Mouse (Mus musculus): Measurements from ENCODE around the gene Fgfr1op. TPM values are rescaled to one million over a fixed set of nuclear protein-coding genes. Genes with fewer than 3 reads are reported as not detected.

Fgfr1op gene
- polyA plus RNA-seq, 1 experiment from 2014 or later, result 45.9 TPM

GRCm38 (mm10) chr17:8240517-8240916, 75.2 kb downstream of the Fgfr1op start:
- Histone ChIP-seq H3K27me3 (ENCODE audit: control insufficient read depth, insufficient read depth, low read length) (no peaks in the 10 kb centered on the region), H3K4me2 (replicated peaks; ENCODE audit: low read depth, low read length) (no peak overlapping the region), H3K9me3 (ENCODE audit: control insufficient read depth, low read length) (no peaks in the 10 kb centered on the region), H3K27ac (ENCODE audit: low read depth, low read length) (no peak overlapping the region), H3K36me3 (ENCODE audit: control insufficient read depth, insufficient read depth, low read length) (no peaks in the 10 kb centered on the region), H3K4me3 (ENCODE audit: low read depth, low read length) (no peak overlapping the region), H3K9ac (ENCODE audit: low read depth, low read length) (no peak overlapping the region), H3K4me1 (replicated peaks; ENCODE audit: control insufficient read depth, insufficient read depth, low read length) (no peaks in the 10 kb centered on the region; the same call in 1 of the 2 replicates)
- ATAC-seq (ENCODE audit: low FRiP score) (no peak), DNase-seq (ENCODE audit: low spot score) (no peak)
- WGBS, result 80% methylated on average over 4 of the region's 4 CpGs

- H3K27me3 ChIP-seq (ENCODE audit: control insufficient read depth, insufficient read depth, low read length), result no peaks in the 10 kb centered on the region
- no peak overlapping the region for H3K9ac ChIP-seq (ENCODE audit: low read depth, low read length)
- H3K4me1 ChIP-seq (replicated peaks; ENCODE audit: control insufficient read depth, insufficient read depth, low read length), result no peaks in the 10 kb centered on the region; the same call in 1 of the 2 replicates
- no peak overlapping the region for H3K27ac ChIP-seq (ENCODE audit: low read depth, low read length)
- DNase-seq (ENCODE audit: low spot score) (no peak), ATAC-seq (ENCODE audit: low FRiP score) (no peak)
- H3K4me3 ChIP-seq (ENCODE audit: low read depth, low read length), result no peak overlapping the region
- H3K36me3 ChIP-seq (ENCODE audit: control insufficient read depth, insufficient read depth, low read length), result no peaks in the 10 kb centered on the region
- no peaks in the 10 kb centered on the region for H3K9me3 ChIP-seq (ENCODE audit: control insufficient read depth, low read length)
- WGBS, result 73% methylated on average over 12 of the region's 12 CpGs
- no peak overlapping the region for H3K4me2 ChIP-seq (replicated peaks; ENCODE audit: low read depth, low read length)
Observed at GRCm38 (mm10) chr17:8241645-8242044, 76.3 kb downstream of the Fgfr1op start.

- 93% methylated on average over 11 of the region's 11 CpGs for WGBS
- H3K9me3 ChIP-seq (ENCODE audit: control insufficient read depth, low read length), result no peaks in the 10 kb centered on the region
- no peak overlapping the region for H3K4me2 ChIP-seq (replicated peaks; ENCODE audit: low read depth, low read length)
- no peaks in the 10 kb centered on the region for H3K36me3 ChIP-seq (ENCODE audit: control insufficient read depth, insufficient read depth, low read length)
- no peak for DNase-seq (ENCODE audit: low spot score)
- no peak overlapping the region for H3K9ac ChIP-seq (ENCODE audit: low read depth, low read length)
- no peak overlapping the region for H3K27ac ChIP-seq (ENCODE audit: low read depth, low read length)
- no peak for ATAC-seq (ENCODE audit: low FRiP score)
- H3K27me3 ChIP-seq (ENCODE audit: control insufficient read depth, insufficient read depth, low read length), result no peaks in the 10 kb centered on the region
- H3K4me3 ChIP-seq (ENCODE audit: low read depth, low read length), result no peak overlapping the region
- H3K4me1 ChIP-seq (replicated peaks; ENCODE audit: control insufficient read depth, insufficient read depth, low read length), result no peaks in the 10 kb centered on the region; the same call in 1 of the 2 replicates
Observed at GRCm38 (mm10) chr17:8242186-8242585, 76.9 kb downstream of the Fgfr1op start.

- Histone ChIP-seq H3K27me3 (ENCODE audit: control insufficient read depth, insufficient read depth, low read length) (no peaks in the 10 kb centered on the region), H3K4me2 (replicated peaks; ENCODE audit: low read depth, low read length) (no peak overlapping the region), H3K27ac (ENCODE audit: low read depth, low read length) (no peak overlapping the region), H3K4me3 (ENCODE audit: low read depth, low read length) (no peak overlapping the region), H3K4me1 (replicated peaks; ENCODE audit: control insufficient read depth, insufficient read depth, low read length) (no peaks in the 10 kb centered on the region; the same call in 1 of the 2 replicates), H3K36me3 (ENCODE audit: control insufficient read depth, insufficient read depth, low read length) (no peaks in the 10 kb centered on the region), H3K9me3 (ENCODE audit: control insufficient read depth, low read length) (no peaks in the 10 kb centered on the region), H3K9ac (ENCODE audit: low read depth, low read length) (no peak overlapping the region)
- DNase-seq (ENCODE audit: low spot score), result no peak
- 77% methylated on average over 2 of the region's 2 CpGs for WGBS
- ATAC-seq (ENCODE audit: low FRiP score), result no peak
Observed at GRCm38 (mm10) chr17:8244124-8244523, 78.8 kb downstream of the Fgfr1op start.

- 86% methylated on average over 4 of the region's 4 CpGs for WGBS
- Histone ChIP-seq H3K27me3 (ENCODE audit: control insufficient read depth, insufficient read depth, low read length) (no peaks in the 10 kb centered on the region), H3K9me3 (ENCODE audit: control insufficient read depth, low read length) (no peaks in the 10 kb centered on the region), H3K4me3 (ENCODE audit: low read depth, low read length) (no peak overlapping the region), H3K4me2 (replicated peaks; ENCODE audit: low read depth, low read length) (no peak overlapping the region), H3K27ac (ENCODE audit: low read depth, low read length) (no peak overlapping the region), H3K9ac (ENCODE audit: low read depth, low read length) (no peak overlapping the region), H3K4me1 (replicated peaks; ENCODE audit: control insufficient read depth, insufficient read depth, low read length) (no peaks in the 10 kb centered on the region), H3K36me3 (ENCODE audit: control insufficient read depth, insufficient read depth, low read length) (no peaks in the 10 kb centered on the region)
- ATAC-seq (ENCODE audit: low FRiP score) (no peak), DNase-seq (ENCODE audit: low spot score) (no peak)
Observed at GRCm38 (mm10) chr17:8246102-8246754, 80.9 kb downstream of the Fgfr1op start.

Other genes starting within 250 kb of the Fgfr1op start
- gene Tagap, start 239.5 kb upstream of the Fgfr1op start, polyA plus RNA-seq (2014; fragmentation: Nextera tagmentation; extraction: Ambion mirVana), result 0.51 and 0.52 TPM in 2 replicates
- gene Rsph3a, start 219.9 kb upstream of the Fgfr1op start, polyA plus RNA-seq (2014; fragmentation: Nextera tagmentation; extraction: Ambion mirVana), result 63.4 and 67.6 TPM in 2 replicates
- 0.96 TPM in 1 of 2 replicates, not detected in the other for gene Gm49673, start 17.7 kb upstream of the Fgfr1op start, polyA plus RNA-seq (2014; fragmentation: Nextera tagmentation; extraction: Ambion mirVana)
- gene Rnaset2a, start 17.4 kb upstream of the Fgfr1op start, polyA plus RNA-seq (2014; fragmentation: Nextera tagmentation; extraction: Ambion mirVana), result 14.9 and 15.9 TPM in 2 replicates
- gene Ccr6, start 70.5 kb downstream of the Fgfr1op start, polyA plus RNA-seq (2014; fragmentation: Nextera tagmentation; extraction: Ambion mirVana), result not detected in 2 replicates
- gene Mpc1, start 117.4 kb downstream of the Fgfr1op start, polyA plus RNA-seq (2014; fragmentation: Nextera tagmentation; extraction: Ambion mirVana), result 116 and 125 TPM in 2 replicates
- gene Sft2d1, start 145.6 kb downstream of the Fgfr1op start, polyA plus RNA-seq (2014; fragmentation: Nextera tagmentation; extraction: Ambion mirVana), result 72.5 and 79.6 TPM in 2 replicates
- 1.5 TPM in 2 replicates for gene Prr18, start 172.0 kb downstream of the Fgfr1op start, polyA plus RNA-seq (2014; fragmentation: Nextera tagmentation; extraction: Ambion mirVana)
- 0.53 and 0.59 TPM in 2 replicates for gene T2, start 190.5 kb downstream of the Fgfr1op start, polyA plus RNA-seq (2014; fragmentation: Nextera tagmentation; extraction: Ambion mirVana)